In genomic region chr13:100743346-100744035, GRCm38 (mm10) we compare ENCODE assay signal across 7 mouse cellular contexts. TPM values are rescaled to one million over a fixed set of nuclear protein-coding genes. Genes with fewer than 3 reads are reported as not detected.
DNase-seq lines count a peak whose midpoint lies in the region; ATAC-seq and TF ChIP-seq lines count a peak whose summit lies in the region.

No protein-coding gene starts in this region.

- H3K27me3 ChIP-seq in C2C12 (ENCODE audit: control insufficient read depth, insufficient read depth, insufficient read length): no peaks in the 10 kb centered on the region
- no peaks in the 10 kb centered on the region for H3K27me3 ChIP-seq in CH12.LX (replicated peaks)
- H3K27me3 ChIP-seq in forebrain, embryonic 15.5 days: no peaks in the 10 kb centered on the region
- H3K27me3 ChIP-seq in neural tube, embryonic 15.5 days (replicated peaks): no peaks in the 10 kb centered on the region

- H3K4me3 ChIP-seq in C2C12 (ENCODE audit: insufficient read depth, poor library complexity, severe bottlenecking): peak overlapping the region; percentile 84
- peak overlapping the region; percentile 81 to 96 (median 94) for H3K4me3 ChIP-seq in CH12.LX (replicated peaks in 1 of 3; ENCODE audit: low read depth in 2 of 3, low read length in 2 of 3, poor library complexity in 1 of 3)
- peak overlapping the region; percentile 94 for H3K4me3 ChIP-seq in forebrain, embryonic 15.5 days
- peak overlapping the region; percentile 87 for H3K4me3 ChIP-seq in neural tube, embryonic 15.5 days (replicated peaks)

- H3K79me2 ChIP-seq in C2C12 (ENCODE audit: control insufficient read depth, insufficient read depth) (peaks cover 43% of the 10 kb centered on the region), CH12.LX (replicated peaks; ENCODE audit: control insufficient read depth, extremely low read depth, insufficient read depth, poor library complexity, severe bottlenecking) (peaks cover 20% of the 10 kb centered on the region)

- no peak overlapping the region for H3ac ChIP-seq in C2C12 (ENCODE audit: control insufficient read depth, insufficient read length, low read depth)

- peak; percentile 57 for ATAC-seq in forebrain, embryonic 15.5 days (replicated peaks)
- peak; percentile 55 for ATAC-seq in neural tube, embryonic 15.5 days (ENCODE audit: low FRiP score)

- H3K27ac ChIP-seq in CH12.LX (ENCODE audit: insufficient read depth, low read depth): no peak overlapping the region
- peak overlapping the region; percentile 93 for H3K27ac ChIP-seq in forebrain, embryonic 15.5 days (replicated peaks)
- H3K27ac ChIP-seq in neural tube, embryonic 15.5 days (replicated peaks): peak overlapping the region; percentile 99

- peaks cover 22% of the 10 kb centered on the region for H3K79me3 ChIP-seq in C2C12 (ENCODE audit: low read depth)

- 72% methylated on average over 11 of the region's 11 CpGs for WGBS in forebrain, embryonic 15.5 days
- 64% methylated on average over 11 of the region's 11 CpGs for WGBS in neural tube, embryonic 15.5 days

- no peak for TF ChIP-seq RAD21 in CH12.LX (IDR thresholded peaks at IDR 0.05; ENCODE audit: low read depth, low read length)

- peaks cover 6 to 22% of the 10 kb centered on the region in 2 experiments for H3K4me1 ChIP-seq in CH12.LX (ENCODE audit: control insufficient read depth in 1 of 2, insufficient read depth in 2 of 2)
- H3K4me1 ChIP-seq in forebrain, embryonic 15.5 days: peaks cover 20% of the 10 kb centered on the region
- H3K4me1 ChIP-seq in neural tube, embryonic 15.5 days: peaks cover 20% of the 10 kb centered on the region

- H3K4me2 ChIP-seq in CH12.LX (ENCODE audit: insufficient read depth, low read depth, poor library complexity, severe bottlenecking): peak overlapping the region; percentile 76; the same call in 1 of the 2 replicates
- peak overlapping the region; percentile 72 for H3K4me2 ChIP-seq in forebrain, embryonic 15.5 days (replicated peaks)
- H3K4me2 ChIP-seq in neural tube, embryonic 15.5 days: peak overlapping the region; percentile 65

- TF ChIP-seq CTCF in C2C12 (IDR thresholded peaks at IDR 0.05; ENCODE audit: control insufficient read depth, insufficient read depth, insufficient read length) (no peak), CH12.LX (conservative IDR thresholded peaks at IDR 0.05 in 1 of 2, IDR thresholded peaks at IDR 0.05 in 1 of 2; ENCODE audit: low read depth in 2 of 2, low read length in 2 of 2) (no peak)

- dilution Hi-C loops in CH12.LX (cut with MboI; ENCODE audit: extremely low pct_ligation_motif_present, extremely low pct_unique_long_range_greater_than_20kb, low sequenced_read_pairs): no loop called here

- TF ChIP-seq POLR2A in CH12.LX (IDR thresholded peaks at IDR 0.05; ENCODE audit: low read depth, low read length): no peak

- DNase-seq in CH12.LX (ENCODE audit: extremely low read depth): no peak
- peak; percentile 20 to 52 for DNase-seq in kidney, postnatal 25 days
- no peak for DNase-seq in spleen, postnatal 4 days (ENCODE audit: low spot score in 2 of 2)
- DNase-seq in frontal cortex, postnatal 36 days (ENCODE audit: low spot score in 2 of 2): no peak

- H3K9ac ChIP-seq in CH12.LX (ENCODE audit: insufficient read depth, low read depth): peak overlapping the region; percentile 90
- H3K9ac ChIP-seq in forebrain, embryonic 15.5 days (replicated peaks): peak overlapping the region; percentile 84
- peak overlapping the region; percentile 88 for H3K9ac ChIP-seq in neural tube, embryonic 15.5 days (replicated peaks)

- no peak for TF ChIP-seq EP300 in CH12.LX (IDR thresholded peaks at IDR 0.05; ENCODE audit: low read length)

- in situ Hi-C loops in CH12.LX (cut with MboI; ENCODE audit: low pct_ligation_motif_present, low pct_unique_long_range_greater_than_20kb, low sequenced_read_pairs): no loop called here

- H3K36me3 ChIP-seq in C2C12 (ENCODE audit: control insufficient read depth, insufficient read depth) (no peaks in the 10 kb centered on the region), CH12.LX (replicated peaks in 1 of 2; ENCODE audit: control insufficient read depth in 1 of 2, insufficient read depth in 1 of 2, low read length in 1 of 2) (peaks cover 4 to 20% of the 10 kb centered on the region in 2 experiments)
- H3K36me3 ChIP-seq in forebrain, embryonic 15.5 days: no peaks in the 10 kb centered on the region
- H3K36me3 ChIP-seq in neural tube, embryonic 15.5 days: peaks cover 3% of the 10 kb centered on the region; the same call in 1 of the 2 replicates

- no peaks in the 10 kb centered on the region for H3K9me3 ChIP-seq in CH12.LX (replicated peaks; ENCODE audit: low read length)
- no peaks in the 10 kb centered on the region for H3K9me3 ChIP-seq in forebrain, embryonic 15.5 days
- H3K9me3 ChIP-seq in neural tube, embryonic 15.5 days (replicated peaks): no peaks in the 10 kb centered on the region

TF ChIP-seq in C2C12, 6 proteins besides CTCF, POLR2A, EP300 and RAD21:
- TF ChIP-seq MYOD1 (IDR thresholded peaks at IDR 0.05; ENCODE audit: control insufficient read depth, insufficient read length, low read depth) (no peak), USF1 (IDR thresholded peaks at IDR 0.05; ENCODE audit: low read depth) (no peak), FOSL1 (IDR thresholded peaks at IDR 0.05; ENCODE audit: insufficient read depth, low read length, poor library complexity, severe bottlenecking) (no peak), MYOG (IDR thresholded peaks at IDR 0.05; ENCODE audit: control insufficient read depth, extremely low read depth, insufficient read length) (no peak), MAX (IDR thresholded peaks at IDR 0.05) (no peak)

TF ChIP-seq in CH12.LX, 34 proteins besides CTCF, POLR2A, EP300 and RAD21:
- TF ChIP-seq E2F4 (IDR thresholded peaks at IDR 0.05; ENCODE audit: insufficient replicate concordance, low read depth, low read length): no peak
- no peak for TF ChIP-seq MAFK (IDR thresholded peaks at IDR 0.05; ENCODE audit: insufficient replicate concordance, low read length)
- no peak for TF ChIP-seq ZC3H11A (IDR thresholded peaks at IDR 0.05; ENCODE audit: low read depth, low read length)
- no peak for TF ChIP-seq USF2 (conservative IDR thresholded peaks at IDR 0.05; ENCODE audit: low read depth, low read length)
- no peak for TF ChIP-seq TCF12 (IDR thresholded peaks at IDR 0.05; ENCODE audit: low read depth, low read length)
- no peak for TF ChIP-seq USF1 (IDR thresholded peaks at IDR 0.05; ENCODE audit: low read depth, low read length)
- no peak for TF ChIP-seq HCFC1 (IDR thresholded peaks at IDR 0.05; ENCODE audit: low read depth, low read length)
- no peak for TF ChIP-seq GABPA (IDR thresholded peaks at IDR 0.05; ENCODE audit: insufficient replicate concordance, low read depth, low read length)
- TF ChIP-seq JUND (conservative IDR thresholded peaks at IDR 0.05; ENCODE audit: low read depth, low read length): no peak
- no peak; the same call in 1 of the 2 replicates for TF ChIP-seq ZNF384 (IDR thresholded peaks at IDR 0.05; ENCODE audit: low read depth, low read length)

RNA-seq across cellular contexts. Expression of gene Mrps36, which starts 1.0 kb away (rescaled TPM):
- polyA plus RNA-seq in C2C12 (2012; fragmentation: generic; extraction: Trizol): 120 TPM
- total RNA-seq in CH12.LX (2012; rRNA removed): 70.0 and 86.0 TPM in 2 replicates
- total RNA-seq in CH12.LX (2014; rRNA removed): 78.3 and 89.3 TPM in 2 replicates
- 83.7 and 94.0 TPM in 2 replicates for polyA plus RNA-seq in CH12.LX (2012; ENCODE audit: insufficient read length, low read depth)
- polyA plus RNA-seq in forebrain, embryonic 15.5 days (2015; fragmentation: Nextera tagmentation; extraction: Ambion mirVana): 111 and 119 TPM in 2 replicates
- 164 and 168 TPM in 2 replicates for polyA plus RNA-seq in neural tube, embryonic 15.5 days (2015; fragmentation: Nextera tagmentation; extraction: Ambion mirVana)

RNA-seq across cellular contexts. Expression of gene Cdk7, which starts 12.8 kb away (rescaled TPM):
- polyA plus RNA-seq in C2C12 (2012; fragmentation: generic; extraction: Trizol) (27.8 TPM), CH12.LX (2012; ENCODE audit: insufficient read length, low read depth) (56.9 and 57.4 TPM in 2 replicates)
- total RNA-seq in CH12.LX (2012; rRNA removed) (29.4 and 42.6 TPM in 2 replicates), CH12.LX (2014; rRNA removed) (47.8 and 53.6 TPM in 2 replicates)
- polyA plus RNA-seq in forebrain, embryonic 15.5 days (2015; fragmentation: Nextera tagmentation; extraction: Ambion mirVana): 55.0 and 56.2 TPM in 2 replicates
- 40.2 and 50.5 TPM in 2 replicates for polyA plus RNA-seq in neural tube, embryonic 15.5 days (2015; fragmentation: Nextera tagmentation; extraction: Ambion mirVana)

RNA-seq across cellular contexts. Expression of gene Cenph, which starts 32.2 kb away (rescaled TPM):
- 17.9 TPM for polyA plus RNA-seq in C2C12 (2012; fragmentation: generic; extraction: Trizol)
- total RNA-seq in CH12.LX (2012; rRNA removed): 23.7 and 30.2 TPM in 2 replicates
- total RNA-seq in CH12.LX (2014; rRNA removed): 49.3 and 54.2 TPM in 2 replicates
- polyA plus RNA-seq in CH12.LX (2012; ENCODE audit: insufficient read length, low read depth): 49.1 and 50.8 TPM in 2 replicates
- 16.2 and 16.3 TPM in 2 replicates for polyA plus RNA-seq in forebrain, embryonic 15.5 days (2015; fragmentation: Nextera tagmentation; extraction: Ambion mirVana)
- polyA plus RNA-seq in neural tube, embryonic 15.5 days (2015; fragmentation: Nextera tagmentation; extraction: Ambion mirVana): 5.9 and 11.2 TPM in 2 replicates

RNA-seq across cellular contexts. Expression of gene Ccnb1, which starts 42.9 kb away (rescaled TPM):
- polyA plus RNA-seq in C2C12 (2012; fragmentation: generic; extraction: Trizol) (115 TPM), CH12.LX (2012; ENCODE audit: insufficient read length, low read depth) (243 and 337 TPM in 2 replicates)
- total RNA-seq in CH12.LX (2012; rRNA removed) (172 and 199 TPM in 2 replicates), CH12.LX (2014; rRNA removed) (416 and 456 TPM in 2 replicates)
- polyA plus RNA-seq in forebrain, embryonic 15.5 days (2015; fragmentation: Nextera tagmentation; extraction: Ambion mirVana): 128 and 144 TPM in 2 replicates
- 28.1 and 74.7 TPM in 2 replicates for polyA plus RNA-seq in neural tube, embryonic 15.5 days (2015; fragmentation: Nextera tagmentation; extraction: Ambion mirVana)

Comparison
In these comparisons a context has a peak if more than half of its experiments do, and no peak if none do; other contexts are left out.
1. DNase-seq: peak in kidney, postnatal 25 days (2 of 2); none in CH12.LX (single experiment), spleen, postnatal 4 days (0 of 2) and frontal cortex, postnatal 36 days (0 of 2).
2. Peak in every context shown above with its lines, with median percentiles within 50 percentile points of each other: H3K4me3 ChIP-seq, H3K4me2 ChIP-seq and H3K9ac ChIP-seq.